ENCODE assay signal across 12 mouse cellular contexts in genomic region chr1:152615987-152616776, GRCm38 (mm10).
DNase-seq lines count a peak whose midpoint lies in the region; ATAC-seq and TF ChIP-seq lines count a peak whose summit lies in the region.
"Had no signal": no experiment of that assay in that cellular context is flagged by ENCODE, and none has a peak within 500 bp of the region (broad histone marks: within the 10 kb centered on the region; RNA-seq: fewer than 3 reads in every experiment).

No protein-coding gene starts in this region.

- DNase-seq in kidney, postnatal 14 days, result no peak
- DNase-seq in embryonic facial prominence, embryonic 10.5 days (ENCODE audit: low spot score), result no peak
- no peak for DNase-seq in cerebellum, postnatal 4 days (ENCODE audit: low spot score in 2 of 2)
- no peak for DNase-seq in left cerebral cortex, adult 2 months (ENCODE audit: extremely low spot score in 1 of 2, low spot score in 2 of 2)
- DNase-seq: adrenal gland, postnatal 10 days; kidney, adult 11 months; thymus, postnatal 4 days had no signal

- no peak overlapping the region for H3K4me3 ChIP-seq in kidney, embryonic 14.5 days (ENCODE audit: low read length)
- H3K4me3 ChIP-seq in embryonic facial prominence, embryonic 10.5 days, result no peak overlapping the region
- no peak overlapping the region for H3K4me3 ChIP-seq in liver, embryonic 12.5 days
- no peak overlapping the region for H3K4me3 ChIP-seq in left cerebral cortex, adult 2 months
- H3K4me3 ChIP-seq: lung, embryonic 15.5 days; midbrain, embryonic 13.5 days had no signal

- no peak overlapping the region for H3K9ac ChIP-seq in kidney, embryonic 14.5 days (ENCODE audit: low read depth, low read length)
- H3K9ac ChIP-seq in liver, embryonic 12.5 days, result no peak overlapping the region
- H3K9ac ChIP-seq: lung, embryonic 15.5 days; midbrain, embryonic 13.5 days had no signal

- intact Hi-C loops in left cerebral cortex, adult 2 months (cut with DNase I), result no loop called here

- ATAC-seq in kidney, embryonic 14.5 days (ENCODE audit: low FRiP score, low TSS enrichment), result no peak
- peak; percentile 46; the same call in 1 of the 2 replicates for ATAC-seq in liver, embryonic 12.5 days
- peak; percentile 27; the same call in 1 of the 2 replicates for ATAC-seq in neutrophil, adult 5-6 weeks (ENCODE audit: extremely low read depth, insufficient number of reproducible peaks, low FRiP score, poor library complexity, severe bottlenecking)
- ATAC-seq: midbrain, embryonic 13.5 days had no signal

- H3K4me1 ChIP-seq in kidney, embryonic 14.5 days (ENCODE audit: control insufficient read depth, insufficient read depth, low read length), result peaks cover 48% of the 10 kb centered on the region
- peaks cover 47% of the 10 kb centered on the region for H3K4me1 ChIP-seq in embryonic facial prominence, embryonic 10.5 days
- peaks cover 69% of the 10 kb centered on the region for H3K4me1 ChIP-seq in liver, embryonic 12.5 days

- H3K27ac ChIP-seq in kidney, embryonic 14.5 days (ENCODE audit: low read depth, low read length), result 0 out of 2 replicates have a peak overlapping the region, but pooled peaks have one; percentile 19
- 0 out of 2 replicates have a peak overlapping the region, but pooled peaks have one; percentile 51 for H3K27ac ChIP-seq in embryonic facial prominence, embryonic 10.5 days (replicated peaks)
- peak overlapping the region; percentile 42; the same call in 1 of the 2 replicates for H3K27ac ChIP-seq in liver, embryonic 12.5 days
- H3K27ac ChIP-seq in left cerebral cortex, adult 2 months, result no peak overlapping the region
- H3K27ac ChIP-seq: lung, embryonic 15.5 days; midbrain, embryonic 13.5 days had no signal

- H3K4me2 ChIP-seq in kidney, embryonic 14.5 days (replicated peaks; ENCODE audit: low read depth, low read length), result no peak overlapping the region
- peak overlapping the region; percentile 34 for H3K4me2 ChIP-seq in liver, embryonic 12.5 days
- H3K4me2 ChIP-seq: lung, embryonic 15.5 days; midbrain, embryonic 13.5 days had no signal

- peaks cover 11% of the 10 kb centered on the region; the same call in 1 of the 2 replicates for H3K36me3 ChIP-seq in kidney, embryonic 14.5 days (ENCODE audit: control insufficient read depth, insufficient read depth, low read length)
- peaks cover 87% of the 10 kb centered on the region for H3K36me3 ChIP-seq in embryonic facial prominence, embryonic 10.5 days (replicated peaks)
- H3K36me3 ChIP-seq in liver, embryonic 12.5 days, result peaks cover 13% of the 10 kb centered on the region; the same call in 1 of the 2 replicates
- H3K36me3 ChIP-seq: lung, embryonic 15.5 days; midbrain, embryonic 13.5 days had no signal

- H3K27me3 ChIP-seq in kidney, embryonic 14.5 days (ENCODE audit: control insufficient read depth, insufficient read depth, low read length), result no peaks in the 10 kb centered on the region
- H3K27me3 ChIP-seq in embryonic facial prominence, embryonic 10.5 days (replicated peaks; ENCODE audit: low read depth, poor library complexity, severe bottlenecking), result no peaks in the 10 kb centered on the region
- 0 out of 2 replicates have a peak, but pooled peaks cover 9% of the 10 kb centered on the region for H3K27me3 ChIP-seq in liver, embryonic 12.5 days (replicated peaks)
- H3K27me3 ChIP-seq: lung, embryonic 15.5 days; midbrain, embryonic 13.5 days had no signal

- 78% methylated on average over 10 of the region's 10 CpGs for WGBS in kidney, embryonic 14.5 days
- 79% methylated on average over 10 of the region's 10 CpGs for WGBS in embryonic facial prominence, embryonic 10.5 days
- 22% methylated on average over 10 of the region's 10 CpGs for WGBS in liver, embryonic 12.5 days (ENCODE audit: insufficient replicate concordance)

- TF ChIP-seq CTCF in left cerebral cortex, adult 2 months (IDR thresholded peaks at IDR 0.05), result no peak

- no peaks in the 10 kb centered on the region for H3K9me3 ChIP-seq in kidney, embryonic 14.5 days (ENCODE audit: control insufficient read depth, low read length)
- H3K9me3 ChIP-seq in embryonic facial prominence, embryonic 10.5 days, result peaks cover 8% of the 10 kb centered on the region; the same call in 1 of the 2 replicates
- H3K9me3 ChIP-seq in liver, embryonic 12.5 days (replicated peaks), result 0 out of 2 replicates have a peak, but pooled peaks cover 4% of the 10 kb centered on the region
- H3K9me3 ChIP-seq: lung, embryonic 15.5 days; midbrain, embryonic 13.5 days had no signal
